Mouse (Mus musculus): ENCODE data around the gene Gpc1. TPM values are rescaled to one million over a fixed set of nuclear protein-coding genes. Genes with fewer than 3 reads are reported as not detected.

Gene Gpc1
- total and polyA plus RNA-seq, 3 experiments, result 0.05 to 0.55 TPM; not detected in 1

GRCm38 (mm10) chr1:92832011-92833010 lies 866 bp downstream of the Gpc1 start:
- H3K79me2 ChIP-seq (replicated peaks; ENCODE audit: control insufficient read depth, extremely low read depth, insufficient read depth, poor library complexity, severe bottlenecking), result no peaks in the 10 kb centered on the region
- no peaks in the 10 kb centered on the region for H3K4me1 ChIP-seq (ENCODE audit: control insufficient read depth in 1 of 2, insufficient read depth in 2 of 2)
- in situ Hi-C loops (cut with MboI; ENCODE audit: low pct_ligation_motif_present, low pct_unique_long_range_greater_than_20kb, low sequenced_read_pairs), result loop anchor here (10.0 kb wide), 1 partner anchor 178 kb away; no protein-coding TSS in a partner anchor
- no peak for TF ChIP-seq SMC3 (IDR thresholded peaks at IDR 0.05; ENCODE audit: low read depth, low read length)
- no peak for TF ChIP-seq SIN3A (IDR thresholded peaks at IDR 0.05; ENCODE audit: low read length)
- no peak for TF ChIP-seq CHD2 (IDR thresholded peaks at IDR 0.05; ENCODE audit: low read length)
- TF ChIP-seq ZNF384 (IDR thresholded peaks at IDR 0.05; ENCODE audit: low read depth, low read length), result no peak
- no peak for TF ChIP-seq USF1 (IDR thresholded peaks at IDR 0.05; ENCODE audit: low read depth, low read length)
- TF ChIP-seq MYC (IDR thresholded peaks at IDR 0.05; ENCODE audit: low read depth, low read length), result no peak
- TF ChIP-seq PAX5 (IDR thresholded peaks at IDR 0.05; ENCODE audit: low read length), result no peak
- TF ChIP-seq JUN (IDR thresholded peaks at IDR 0.05; ENCODE audit: insufficient read depth, low read depth, low read length), result no peak
- TF ChIP-seq JUND (conservative IDR thresholded peaks at IDR 0.05; ENCODE audit: low read depth, low read length), result no peak
- no peak for TF ChIP-seq ELF1 (IDR thresholded peaks at IDR 0.05; ENCODE audit: low read depth, low read length)
- no peak for TF ChIP-seq ETS1 (conservative IDR thresholded peaks at IDR 0.05; ENCODE audit: low read depth, low read length)
- TF ChIP-seq TBP (conservative IDR thresholded peaks at IDR 0.05; ENCODE audit: low read depth, low read length), result no peak
- no peak for TF ChIP-seq TCF12 (IDR thresholded peaks at IDR 0.05; ENCODE audit: low read depth, low read length)
- TF ChIP-seq ZMIZ1 (IDR thresholded peaks at IDR 0.05; ENCODE audit: low read depth, low read length), result no peak
- no peak for TF ChIP-seq IRF4 (IDR thresholded peaks at IDR 0.05; ENCODE audit: low read depth, low read length)
- no peak for TF ChIP-seq BHLHE40 (IDR thresholded peaks at IDR 0.05; ENCODE audit: low read depth, low read length)
- no peak for TF ChIP-seq UBTF (IDR thresholded peaks at IDR 0.05; ENCODE audit: low read depth, low read length)
- no peak overlapping the region for H3K27ac ChIP-seq (ENCODE audit: insufficient read depth, low read depth)
- no peak overlapping the region for H3K4me3 ChIP-seq (replicated peaks in 1 of 3; ENCODE audit: low read depth in 2 of 3, low read length in 2 of 3, poor library complexity in 1 of 3)
- peaks cover 10% of the 10 kb centered on the region for H3K9me3 ChIP-seq (replicated peaks; ENCODE audit: low read length)
- no peak for DNase-seq (ENCODE audit: extremely low read depth)
- H3K27me3 ChIP-seq (replicated peaks), result peaks cover 89% of the 10 kb centered on the region
- dilution Hi-C loops (cut with MboI; ENCODE audit: extremely low pct_ligation_motif_present, extremely low pct_unique_long_range_greater_than_20kb, low sequenced_read_pairs), result no loop called here
- H3K36me3 ChIP-seq (replicated peaks in 1 of 2; ENCODE audit: control insufficient read depth in 1 of 2, insufficient read depth in 1 of 2, low read length in 1 of 2), result no peaks in the 10 kb centered on the region
- no peak overlapping the region for H3K4me2 ChIP-seq (ENCODE audit: insufficient read depth, low read depth, poor library complexity, severe bottlenecking)
- H3K9ac ChIP-seq (ENCODE audit: insufficient read depth, low read depth), result no peak overlapping the region

- dilution Hi-C loops (cut with MboI; ENCODE audit: extremely low pct_ligation_motif_present, extremely low pct_unique_long_range_greater_than_20kb, low sequenced_read_pairs), result no loop called here
- TF ChIP-seq POLR2AphosphoS2 (IDR thresholded peaks at IDR 0.05; ENCODE audit: low read depth, low read length) (no peak), EP300 (IDR thresholded peaks at IDR 0.05; ENCODE audit: low read length) (no peak), CHD1 (IDR thresholded peaks at IDR 0.05; ENCODE audit: low read depth, low read length) (no peak), GABPA (IDR thresholded peaks at IDR 0.05; ENCODE audit: insufficient replicate concordance, low read depth, low read length) (no peak), RCOR1 (conservative IDR thresholded peaks at IDR 0.05; ENCODE audit: low read depth, low read length) (no peak), CTCF (conservative IDR thresholded peaks at IDR 0.05 in 1 of 2, IDR thresholded peaks at IDR 0.05 in 1 of 2; ENCODE audit: low read depth in 2 of 2, low read length in 2 of 2) (peak; percentile 68 to 92), MAX (IDR thresholded peaks at IDR 0.05; ENCODE audit: low read length) (no peak), ETS1 (conservative IDR thresholded peaks at IDR 0.05; ENCODE audit: low read depth, low read length) (no peak), CHD2 (IDR thresholded peaks at IDR 0.05; ENCODE audit: low read length) (no peak), RAD21 (IDR thresholded peaks at IDR 0.05; ENCODE audit: low read depth, low read length) (peak; percentile 91), JUN (IDR thresholded peaks at IDR 0.05; ENCODE audit: insufficient read depth, low read depth, low read length) (no peak), SMC3 (IDR thresholded peaks at IDR 0.05; ENCODE audit: low read depth, low read length) (peak; percentile 97), ZC3H11A (IDR thresholded peaks at IDR 0.05; ENCODE audit: low read depth, low read length) (peak; percentile 86), TCF12 (IDR thresholded peaks at IDR 0.05; ENCODE audit: low read depth, low read length) (no peak)
- Histone ChIP-seq H3K9me3 (replicated peaks; ENCODE audit: low read length) (peaks cover 10% of the 10 kb centered on the region), H3K79me2 (replicated peaks; ENCODE audit: control insufficient read depth, extremely low read depth, insufficient read depth, poor library complexity, severe bottlenecking) (no peaks in the 10 kb centered on the region), H3K9ac (ENCODE audit: insufficient read depth, low read depth) (no peak overlapping the region), H3K4me1 (ENCODE audit: control insufficient read depth in 1 of 2, insufficient read depth in 2 of 2) (no peaks in the 10 kb centered on the region), H3K4me3 (replicated peaks in 1 of 3; ENCODE audit: low read depth in 2 of 3, low read length in 2 of 3, poor library complexity in 1 of 3) (no peak overlapping the region), H3K27me3 (replicated peaks) (peaks cover 92% of the 10 kb centered on the region), H3K27ac (ENCODE audit: insufficient read depth, low read depth) (no peak overlapping the region), H3K36me3 (replicated peaks in 1 of 2; ENCODE audit: control insufficient read depth in 1 of 2, insufficient read depth in 1 of 2, low read length in 1 of 2) (no peaks in the 10 kb centered on the region), H3K4me2 (ENCODE audit: insufficient read depth, low read depth, poor library complexity, severe bottlenecking) (no peak overlapping the region)
- in situ Hi-C loops (cut with MboI; ENCODE audit: low pct_ligation_motif_present, low pct_unique_long_range_greater_than_20kb, low sequenced_read_pairs), result loop anchor here (10.0 kb wide), 1 partner anchor 179 kb away; no protein-coding TSS in a partner anchor
- DNase-seq (ENCODE audit: extremely low read depth), result peak; percentile 41
These were observed 2.7 kb downstream of the Gpc1 start for GRCm38 (mm10) chr1:92833987-92834706.

Data from CH12.LX (cell line).